Mouse (Mus musculus) left cerebral cortex, adult 2 months (tissue): ENCODE results near the gene Tmem191c. TPM values are rescaled to one million over a fixed set of nuclear protein-coding genes. Genes with fewer than 3 reads are reported as not detected.

Experiments
- DNase-seq, 2 experiments: peaks; one replicate each; pipeline ENCODE4 v3.0.0; 2021 to 2022; ENCODE audit warnings: low spot score in 2 of 2, mixed read lengths in 1 of 2; ENCODE audit errors: extremely low spot score in 1 of 2
- H3K27ac ChIP-seq: fragments of 200-600 bp; 2 replicates; pipeline ENCODE4 v1.8.1; 2022
- H3K4me3 ChIP-seq: fragments of 200-600 bp; 2 replicates; pipeline ENCODE4 v1.8.1; 2022
- CTCF ChIP-seq: fragments of 200-600 bp; IDR thresholded peaks from 2 replicates; pipeline ENCODE4 v1.8.1; 2022; ENCODE audit warnings: antibody characterized with exemption, mild to moderate bottlenecking, moderate library complexity
- intact Hi-C: fragments of 180-260 bp; cut with DNase I; formaldehyde crosslinking; loops from one replicate; pipeline ENCODE4 v1.15.1; 2025
- total RNA-seq, 2 experiments: library from RNA; stranded (reverse); gene quantifications; 2 replicates each; pipeline ENCODE4 v1.2.3; 2021

Gene Tmem191c
- total RNA-seq, 2 experiments from 2014 or later = 105 to 116 TPM

GRCm38 (mm10) chr16:17247727-17248126, 28.1 kb upstream of the Tmem191c start:
- no peak for TF ChIP-seq CTCF
- Histone ChIP-seq H3K4me3 (no peak overlapping the region), H3K27ac (no peak overlapping the region)
- intact Hi-C loops = no loop called here
- DNase-seq = no peak

DNA sequence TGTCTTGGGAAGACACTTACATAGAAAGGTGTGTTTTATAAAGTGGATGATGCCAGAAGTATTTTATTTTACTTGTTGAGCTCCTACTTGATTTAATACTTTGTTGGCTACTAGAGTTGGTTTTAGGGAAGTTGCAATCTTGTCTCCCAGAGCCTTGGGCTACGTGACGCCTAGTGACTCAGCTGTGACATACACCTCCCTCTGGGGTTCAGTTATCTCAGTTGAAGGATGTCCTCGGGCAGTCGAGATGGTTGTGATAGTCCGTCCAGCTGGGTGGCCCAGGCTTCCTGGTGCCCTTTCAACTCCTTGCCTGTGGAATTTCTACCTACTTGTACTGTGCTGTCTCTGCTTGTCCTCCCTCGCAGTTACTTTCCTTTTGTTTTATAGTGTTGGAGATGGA, 26.7 kb upstream of the Tmem191c start:
- no peak overlapping the region for H3K27ac ChIP-seq
- H3K4me3 ChIP-seq = no peak overlapping the region
- no peak for DNase-seq
- intact Hi-C loops = no loop called here
- no peak for TF ChIP-seq CTCF

DNA sequence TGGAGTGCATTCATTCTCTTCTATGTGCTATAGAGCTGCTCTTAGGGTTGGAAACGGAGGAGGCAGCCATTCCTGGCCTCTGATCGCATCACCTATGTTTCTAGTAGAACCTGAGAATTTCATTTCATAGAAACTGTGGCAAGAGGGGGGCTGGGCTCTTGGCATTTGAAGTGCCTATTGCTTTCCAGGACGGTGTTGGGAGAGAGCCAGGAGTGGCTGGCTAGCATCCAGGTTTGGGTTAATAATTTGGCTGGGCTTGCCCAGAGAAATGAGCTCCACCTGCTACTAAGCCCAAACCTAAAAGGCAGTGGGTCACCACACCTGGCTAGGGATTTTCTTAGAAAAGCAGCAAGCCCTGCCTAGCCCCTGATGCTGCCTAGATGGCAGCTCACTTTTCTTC, 24.3 kb upstream of the Tmem191c start:
- TF ChIP-seq CTCF = no peak
- intact Hi-C loops = no loop called here
- no peak overlapping the region for H3K27ac ChIP-seq
- H3K4me3 ChIP-seq = no peak overlapping the region
- DNase-seq = no peak

GRCm38 (mm10) chr16:17252086-17252726, 23.7 kb upstream of the Tmem191c start:
- TF ChIP-seq CTCF = no peak
- intact Hi-C loops = no loop called here
- H3K27ac ChIP-seq = no peak overlapping the region
- H3K4me3 ChIP-seq = no peak overlapping the region
- no peak for DNase-seq

DNA sequence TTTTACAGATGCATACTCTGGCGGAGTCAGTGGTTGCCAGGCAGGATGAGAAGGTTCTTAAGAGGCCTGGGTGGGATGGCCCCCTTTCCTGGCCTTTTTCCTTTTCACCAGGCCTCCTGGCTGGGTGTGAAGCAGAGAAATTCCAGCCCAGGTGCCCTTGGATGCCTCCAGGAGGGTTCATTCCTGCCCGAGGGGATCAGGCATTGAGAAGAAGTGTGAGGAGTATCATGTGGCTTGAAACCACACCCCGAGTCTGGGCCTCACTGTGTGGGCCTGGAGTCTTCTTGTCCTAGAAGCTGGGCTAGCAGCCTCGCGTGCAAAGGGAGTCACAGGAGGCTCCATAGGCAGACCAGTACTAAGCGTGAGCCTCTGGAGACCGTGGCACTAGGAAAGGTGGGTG, 23.0 kb upstream of the Tmem191c start:
- no peak for DNase-seq
- intact Hi-C loops = no loop called here
- Histone ChIP-seq H3K27ac (no peak overlapping the region), H3K4me3 (no peak overlapping the region)
- TF ChIP-seq CTCF = no peak

DNA sequence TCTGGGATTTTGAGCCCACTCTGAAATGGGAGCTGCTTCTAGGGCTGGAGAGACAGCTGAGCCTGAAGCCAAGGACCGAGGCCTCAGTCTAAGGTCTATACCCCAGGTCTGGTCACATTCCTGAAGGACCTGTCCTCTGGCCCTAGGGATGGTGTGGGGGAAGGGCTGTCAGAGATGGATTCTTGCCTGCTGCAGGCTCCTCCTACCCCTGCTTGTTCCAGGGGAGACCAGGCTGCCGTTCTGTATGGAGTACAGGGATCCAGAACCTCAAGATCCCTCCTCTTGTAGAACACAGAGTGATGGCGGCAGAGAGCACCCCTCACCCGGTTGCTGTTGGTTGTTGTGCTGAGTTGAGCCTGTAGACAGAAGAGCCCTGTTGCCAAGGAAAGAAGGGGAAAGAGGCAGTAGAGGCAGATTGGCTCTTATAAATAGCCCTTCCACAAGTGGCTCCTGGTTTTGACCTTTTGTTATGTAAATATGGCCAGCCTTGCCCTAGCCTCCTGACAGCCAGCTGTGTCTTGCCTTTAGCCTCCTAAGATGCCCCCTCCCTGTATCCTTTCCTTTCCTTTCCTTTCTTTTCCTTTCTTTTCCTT, 21.8 kb upstream of the Tmem191c start:
- intact Hi-C loops = no loop called here

GRCm38 (mm10) chr16:17255270-17255669, 20.6 kb upstream of the Tmem191c start:
- TF ChIP-seq CTCF = no peak
- no peak overlapping the region for H3K27ac ChIP-seq
- H3K4me3 ChIP-seq = no peak overlapping the region
- no peak for DNase-seq
- intact Hi-C loops = no loop called here

More for the DNA sequence above, 21.8 kb upstream of the Tmem191c start:
- no peak overlapping the region for H3K27ac ChIP-seq
- DNase-seq = no peak
- no peak overlapping the region for H3K4me3 ChIP-seq
- TF ChIP-seq CTCF = no peak

GRCm38 (mm10) chr16:17257359-17257821, 18.5 kb upstream of the Tmem191c start:
- no peak for DNase-seq
- Histone ChIP-seq H3K27ac (no peak overlapping the region), H3K4me3 (no peak overlapping the region)
- TF ChIP-seq CTCF = no peak; the same call in 1 of the 2 replicates
- intact Hi-C loops = no loop called here

DNA sequence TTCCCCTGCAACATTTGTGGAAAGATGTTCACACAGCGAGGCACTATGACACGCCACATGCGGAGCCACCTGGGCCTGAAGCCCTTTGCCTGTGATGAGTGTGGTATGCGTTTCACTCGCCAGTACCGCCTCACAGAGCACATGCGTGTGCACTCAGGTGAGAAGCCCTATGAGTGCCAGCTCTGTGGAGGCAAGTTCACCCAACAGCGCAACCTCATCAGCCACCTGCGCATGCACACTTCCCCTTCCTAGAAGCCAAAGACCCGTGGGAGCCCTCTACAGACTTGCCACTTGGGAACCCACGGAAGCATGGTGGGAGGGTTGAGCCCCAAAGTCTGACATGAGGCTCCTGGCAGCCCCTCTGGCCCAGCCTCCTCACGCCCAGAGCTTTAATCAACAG, 17.0 kb upstream of the Tmem191c start:
- Histone ChIP-seq H3K27ac (no peak overlapping the region), H3K4me3 (no peak overlapping the region)
- intact Hi-C loops = no loop called here
- no peak for DNase-seq
- TF ChIP-seq CTCF = no peak

GRCm38 (mm10) chr16:17261341-17261740, 14.5 kb upstream of the Tmem191c start:
- no peak for TF ChIP-seq CTCF
- Histone ChIP-seq H3K4me3 (no peak overlapping the region), H3K27ac (no peak overlapping the region)
- no peak for DNase-seq
- intact Hi-C loops = no loop called here

DNA sequence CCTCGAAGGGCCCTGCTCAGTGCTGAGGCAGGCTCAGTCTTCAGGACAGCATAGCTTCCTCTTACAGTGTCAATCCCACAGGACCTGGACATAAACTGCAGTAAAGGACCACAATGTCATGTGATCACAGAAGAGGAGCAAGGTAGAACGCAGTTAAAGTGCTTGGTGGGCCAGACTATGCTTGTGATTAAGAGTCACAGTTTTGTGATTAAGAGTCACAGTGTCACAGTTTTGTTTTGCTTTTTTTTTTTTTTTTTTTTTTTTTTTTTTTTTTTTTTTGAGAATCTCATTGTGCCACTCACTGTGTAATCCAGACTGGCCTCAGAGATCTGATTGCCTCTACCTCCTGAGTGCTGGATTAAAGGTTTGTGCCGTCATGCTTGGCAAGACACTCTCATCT, 9.8 kb upstream of the Tmem191c start:
- TF ChIP-seq CTCF = no peak

GRCm38 (mm10) chr16:17267937-17268336, 7.9 kb upstream of the Tmem191c start:
- no peak for DNase-seq
- no peak overlapping the region for H3K27ac ChIP-seq
- H3K4me3 ChIP-seq = no peak overlapping the region
- intact Hi-C loops = no loop called here
- no peak for TF ChIP-seq CTCF

More for the DNA sequence above, 9.8 kb upstream of the Tmem191c start:
- Histone ChIP-seq H3K4me3 (no peak overlapping the region), H3K27ac (no peak overlapping the region)
- intact Hi-C loops = no loop called here
- no peak for DNase-seq

GRCm38 (mm10) chr16:17269872-17270271, 6.0 kb upstream of the Tmem191c start:
- no peak for TF ChIP-seq CTCF
- no peak for DNase-seq
- Histone ChIP-seq H3K4me3 (no peak overlapping the region), H3K27ac (no peak overlapping the region)
- intact Hi-C loops = loop anchor here (5.0 kb wide), 1 partner anchor 368 kb away; no protein-coding TSS in a partner anchor
